Mouse (Mus musculus): Measurements from ENCODE around the gene Dynll2. TPM values are rescaled to one million over a fixed set of nuclear protein-coding genes. Genes with fewer than 3 reads are reported as not detected.

Gene Dynll2
- total and polyA plus RNA-seq, 2 experiments from 2014 or later = 60.5 to 62.1 TPM

DNA sequence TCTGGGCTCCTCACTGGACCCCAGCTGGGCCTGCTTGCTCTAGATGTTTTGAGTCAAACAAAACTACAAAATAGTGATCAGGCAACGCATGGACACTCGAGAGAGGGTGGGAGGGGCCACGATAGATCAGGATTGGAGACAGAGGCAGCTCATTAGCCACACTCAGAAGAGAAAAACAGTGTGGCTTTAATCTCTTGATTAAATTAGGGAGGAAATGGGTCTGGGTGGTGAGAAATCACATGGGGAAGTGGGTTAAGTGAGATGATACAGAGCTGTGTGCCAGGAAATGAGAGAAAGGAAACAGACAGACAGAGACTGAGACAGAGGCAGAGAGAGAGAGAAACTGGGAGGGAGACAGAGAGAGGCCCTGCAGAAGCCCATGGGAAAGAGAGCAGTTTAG lies 22.0 kb downstream of the Dynll2 start:
- H3K4me3 ChIP-seq (ENCODE audit: low read length) = no peak overlapping the region
- H3K9ac ChIP-seq (replicated peaks; ENCODE audit: low read length) = no peak overlapping the region
- no peak for ATAC-seq
- no peak for TF ChIP-seq CTCF (IDR thresholded peaks at IDR 0.05; ENCODE audit: low read depth)
- no peaks in the 10 kb centered on the region for H3K36me3 ChIP-seq (ENCODE audit: insufficient read depth, low read length)
- WGBS = 55% methylated on average over 3 of the region's 3 CpGs
- H3K27ac ChIP-seq = no peak overlapping the region
- no peak for DNase-seq (ENCODE audit: low spot score)
- no peaks in the 10 kb centered on the region for H3K4me1 ChIP-seq (ENCODE audit: insufficient read depth, low read length)
- H3K9me3 ChIP-seq (ENCODE audit: low read length) = no peaks in the 10 kb centered on the region
- no peaks in the 10 kb centered on the region for H3K27me3 ChIP-seq (ENCODE audit: insufficient read depth, low read length)
- no peak overlapping the region for H3K4me2 ChIP-seq (ENCODE audit: low read depth, low read length)

DNA sequence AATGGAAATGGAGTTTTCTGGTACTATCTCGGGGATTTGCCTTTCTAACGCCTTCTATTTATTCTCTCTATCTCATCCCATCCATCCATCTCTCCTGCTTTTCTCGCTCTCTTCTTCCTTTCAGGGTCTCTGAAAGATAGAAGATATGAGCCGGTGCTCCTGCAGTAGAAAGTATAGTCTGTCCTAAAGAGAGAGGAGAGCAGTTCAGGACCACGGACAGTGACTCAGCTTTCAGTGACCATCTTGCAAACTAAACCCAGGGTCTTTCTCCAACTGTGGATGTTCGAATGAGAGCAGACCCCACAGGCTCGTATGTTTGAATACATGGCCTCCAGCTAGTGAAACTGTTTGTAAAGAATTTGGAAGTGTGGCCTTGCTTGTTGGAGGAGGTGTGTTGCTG lies 30.3 kb downstream of the Dynll2 start:
- Histone ChIP-seq H3K9me3 (ENCODE audit: low read length) (no peaks in the 10 kb centered on the region), H3K9ac (replicated peaks; ENCODE audit: low read length) (no peak overlapping the region), H3K36me3 (ENCODE audit: insufficient read depth, low read length) (no peaks in the 10 kb centered on the region), H3K4me3 (ENCODE audit: low read length) (no peak overlapping the region), H3K27ac (no peak overlapping the region), H3K27me3 (ENCODE audit: insufficient read depth, low read length) (no peaks in the 10 kb centered on the region), H3K4me2 (ENCODE audit: low read depth, low read length) (no peak overlapping the region), H3K4me1 (ENCODE audit: insufficient read depth, low read length) (no peaks in the 10 kb centered on the region)
- no peak for DNase-seq (ENCODE audit: low spot score)
- TF ChIP-seq CTCF (IDR thresholded peaks at IDR 0.05; ENCODE audit: low read depth) = no peak
- no peak for ATAC-seq
- 47% methylated on average over 7 of the region's 7 CpGs for WGBS

DNA sequence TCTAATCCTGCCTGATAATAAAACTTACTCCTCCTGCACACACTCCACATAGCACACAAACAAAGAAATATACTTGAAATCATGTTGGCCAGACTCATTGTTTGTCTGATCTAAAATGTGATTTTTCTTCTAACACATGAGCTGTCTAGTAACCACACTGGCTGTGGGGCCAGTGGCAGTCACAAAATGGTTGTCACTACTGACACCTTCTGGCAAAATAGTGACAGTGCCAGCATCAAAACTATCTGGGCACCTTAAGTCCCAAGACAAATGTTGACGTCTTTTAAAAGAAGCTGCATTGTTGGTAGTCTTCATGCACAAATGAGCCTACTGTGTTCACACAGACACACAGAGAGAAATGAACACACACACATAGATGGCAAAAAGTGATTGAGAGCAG lies 32.2 kb downstream of the Dynll2 start:
- H3K9me3 ChIP-seq (ENCODE audit: low read length) = no peaks in the 10 kb centered on the region
- H3K27ac ChIP-seq = no peak overlapping the region
- no peaks in the 10 kb centered on the region for H3K36me3 ChIP-seq (ENCODE audit: insufficient read depth, low read length)
- no peak overlapping the region for H3K9ac ChIP-seq (replicated peaks; ENCODE audit: low read length)
- H3K27me3 ChIP-seq (ENCODE audit: insufficient read depth, low read length) = no peaks in the 10 kb centered on the region
- H3K4me2 ChIP-seq (ENCODE audit: low read depth, low read length) = no peak overlapping the region
- H3K4me1 ChIP-seq (ENCODE audit: insufficient read depth, low read length) = no peaks in the 10 kb centered on the region
- peak; percentile 75 for TF ChIP-seq CTCF (IDR thresholded peaks at IDR 0.05; ENCODE audit: low read depth)
- H3K4me3 ChIP-seq (ENCODE audit: low read length) = no peak overlapping the region
- 0% methylated on average over 1 of the region's 1 CpGs for WGBS
- DNase-seq (ENCODE audit: low spot score) (peak; percentile 82), ATAC-seq (no peak)

DNA sequence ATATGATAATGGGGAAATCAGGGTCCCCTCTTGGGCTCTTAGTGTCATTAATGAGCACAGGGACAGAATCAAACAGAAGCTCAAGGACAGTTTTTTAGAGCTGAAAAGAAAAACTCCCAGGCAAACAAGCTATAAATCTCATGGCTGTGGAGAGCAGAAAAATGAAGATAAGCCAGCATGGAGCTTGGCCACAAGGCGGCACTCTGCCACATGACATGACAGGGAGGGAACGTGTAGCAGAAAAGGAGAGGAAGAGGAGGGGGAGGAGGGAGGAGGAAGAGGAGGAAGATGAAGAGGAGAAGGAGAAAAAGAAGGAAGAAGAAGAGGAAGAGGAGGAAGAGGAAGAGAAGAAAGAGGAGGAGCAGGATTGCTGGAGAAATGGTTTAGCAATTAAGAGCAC lies 37.3 kb downstream of the Dynll2 start:
- ATAC-seq = no peak
- WGBS = 0% methylated on average over 2 of the region's 2 CpGs

DNA sequence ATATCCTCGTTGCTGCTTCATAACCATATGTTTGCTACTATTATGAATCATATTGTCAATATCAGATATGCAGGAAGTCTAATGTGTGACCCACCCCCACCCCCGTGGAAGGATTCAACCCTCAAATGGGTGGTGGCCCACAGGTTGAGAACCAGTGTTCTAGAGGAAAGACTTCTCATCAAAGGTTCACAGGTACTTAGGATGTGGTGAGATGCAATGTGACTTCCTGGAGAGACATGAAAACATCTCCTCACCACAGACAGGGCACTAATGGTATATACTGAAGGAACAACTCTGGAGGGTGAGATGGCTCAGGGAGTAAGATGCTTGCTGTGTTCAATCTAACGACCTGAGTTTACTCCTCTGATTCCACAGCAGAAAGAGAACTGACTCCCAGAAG lies 51.9 kb downstream of the Dynll2 start:
- 78% methylated on average over 3 of the region's 3 CpGs for WGBS
- no peak for TF ChIP-seq CTCF (IDR thresholded peaks at IDR 0.05; ENCODE audit: low read depth)
- H3K36me3 ChIP-seq (ENCODE audit: insufficient read depth, low read length) = no peaks in the 10 kb centered on the region
- no peaks in the 10 kb centered on the region for H3K4me1 ChIP-seq (ENCODE audit: insufficient read depth, low read length)
- no peak overlapping the region for H3K4me3 ChIP-seq (ENCODE audit: low read length)
- H3K27me3 ChIP-seq (ENCODE audit: insufficient read depth, low read length) = no peaks in the 10 kb centered on the region
- ATAC-seq (no peak), DNase-seq (ENCODE audit: low spot score) (no peak)
- no peaks in the 10 kb centered on the region for H3K9me3 ChIP-seq (ENCODE audit: low read length)
- no peak overlapping the region for H3K4me2 ChIP-seq (ENCODE audit: low read depth, low read length)
- H3K9ac ChIP-seq (replicated peaks; ENCODE audit: low read length) = no peak overlapping the region
- H3K27ac ChIP-seq = no peak overlapping the region

More for the DNA sequence above, 37.3 kb downstream of the Dynll2 start:
- H3K9ac ChIP-seq (replicated peaks; ENCODE audit: low read length) = no peak overlapping the region
- H3K4me3 ChIP-seq (ENCODE audit: low read length) = no peak overlapping the region
- no peak overlapping the region for H3K27ac ChIP-seq
- DNase-seq (ENCODE audit: low spot score) = peak; percentile 47
- no peaks in the 10 kb centered on the region for H3K36me3 ChIP-seq (ENCODE audit: insufficient read depth, low read length)
- no peak overlapping the region for H3K4me2 ChIP-seq (ENCODE audit: low read depth, low read length)
- no peaks in the 10 kb centered on the region for H3K9me3 ChIP-seq (ENCODE audit: low read length)
- no peaks in the 10 kb centered on the region for H3K4me1 ChIP-seq (ENCODE audit: insufficient read depth, low read length)
- no peaks in the 10 kb centered on the region for H3K27me3 ChIP-seq (ENCODE audit: insufficient read depth, low read length)
- TF ChIP-seq CTCF (IDR thresholded peaks at IDR 0.05; ENCODE audit: low read depth) = peak; percentile 73

DNA sequence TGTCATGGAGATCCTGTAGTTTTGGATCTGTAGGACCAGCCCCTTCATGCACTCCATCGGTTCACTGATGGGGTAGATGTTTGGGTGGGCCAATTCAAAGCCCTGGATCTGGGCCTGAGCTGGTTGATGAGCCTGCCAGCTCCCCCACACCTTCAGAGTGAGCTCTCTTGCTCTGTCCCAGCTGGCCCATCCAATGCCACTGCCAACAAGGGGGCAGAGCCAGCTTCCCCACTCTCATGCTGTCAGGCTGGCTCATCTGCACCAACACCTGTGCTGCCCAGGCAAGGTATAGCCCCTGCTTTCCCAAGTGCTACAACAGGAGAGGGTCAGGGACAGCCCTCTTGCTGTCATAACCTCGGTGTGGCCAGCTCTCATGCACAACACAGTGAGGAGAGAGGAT lies 53.6 kb downstream of the Dynll2 start:
- ATAC-seq = no peak
- WGBS = 68% methylated on average over 2 of the region's 2 CpGs
- H3K4me1 ChIP-seq (ENCODE audit: insufficient read depth, low read length) = no peaks in the 10 kb centered on the region

DNA sequence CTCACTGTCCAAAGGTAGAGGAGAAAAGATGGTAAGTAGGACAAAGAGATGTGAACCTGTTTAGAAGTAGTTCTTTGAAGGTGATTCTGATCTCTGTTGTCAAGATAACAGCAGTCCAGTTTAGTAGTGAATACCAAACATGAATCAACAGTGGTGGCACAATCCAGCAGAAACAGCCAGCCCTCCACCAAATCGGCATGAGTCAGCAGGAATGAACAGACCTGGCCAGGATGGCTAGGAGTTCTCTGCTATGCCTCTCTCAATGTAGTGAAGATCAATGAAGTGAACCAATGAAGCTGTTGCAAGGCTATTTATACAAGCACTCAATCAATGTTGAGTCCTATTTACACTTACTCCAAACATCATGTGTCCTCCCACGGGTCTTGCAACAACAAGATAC lies 57.0 kb downstream of the Dynll2 start:
- no peak for TF ChIP-seq CTCF (IDR thresholded peaks at IDR 0.05; ENCODE audit: low read depth)
- 91% methylated on average over 2 of the region's 2 CpGs for WGBS
- no peak overlapping the region for H3K9ac ChIP-seq (replicated peaks; ENCODE audit: low read length)
- H3K4me1 ChIP-seq (ENCODE audit: insufficient read depth, low read length) = no peaks in the 10 kb centered on the region
- no peak overlapping the region for H3K4me2 ChIP-seq (ENCODE audit: low read depth, low read length)
- no peak for ATAC-seq
- no peak overlapping the region for H3K4me3 ChIP-seq (ENCODE audit: low read length)
- no peaks in the 10 kb centered on the region for H3K27me3 ChIP-seq (ENCODE audit: insufficient read depth, low read length)
- H3K9me3 ChIP-seq (ENCODE audit: low read length) = no peaks in the 10 kb centered on the region
- no peaks in the 10 kb centered on the region for H3K36me3 ChIP-seq (ENCODE audit: insufficient read depth, low read length)
- no peak for DNase-seq (ENCODE audit: low spot score)
- no peak overlapping the region for H3K27ac ChIP-seq

More for the DNA sequence above, 53.6 kb downstream of the Dynll2 start:
- DNase-seq (ENCODE audit: low spot score) = no peak
- no peak overlapping the region for H3K9ac ChIP-seq (replicated peaks; ENCODE audit: low read length)
- no peaks in the 10 kb centered on the region for H3K36me3 ChIP-seq (ENCODE audit: insufficient read depth, low read length)
- no peak overlapping the region for H3K27ac ChIP-seq
- no peak overlapping the region for H3K4me2 ChIP-seq (ENCODE audit: low read depth, low read length)
- H3K4me3 ChIP-seq (ENCODE audit: low read length) = no peak overlapping the region
- no peaks in the 10 kb centered on the region for H3K9me3 ChIP-seq (ENCODE audit: low read length)
- TF ChIP-seq CTCF (IDR thresholded peaks at IDR 0.05; ENCODE audit: low read depth) = no peak
- no peaks in the 10 kb centered on the region for H3K27me3 ChIP-seq (ENCODE audit: insufficient read depth, low read length)

Other genes starting within 250 kb of the Dynll2 start
- 60.7 and 63.5 TPM in 2 replicates for gene Supt4a, start 250.0 kb downstream of the Dynll2 start, total RNA-seq (2014; rRNA removed)
- 125 and 135 TPM in 2 replicates for gene Supt4a, start 250.0 kb downstream of the Dynll2 start, polyA plus RNA-seq (2015; fragmentation: Nextera tagmentation; extraction: Ambion mirVana)
- 103 and 137 TPM in 2 replicates for gene Tspoap1, start 227.0 kb downstream of the Dynll2 start, total RNA-seq (2014; rRNA removed)
- 33.2 and 35.6 TPM in 2 replicates for gene Tspoap1, start 227.0 kb downstream of the Dynll2 start, polyA plus RNA-seq (2015; fragmentation: Nextera tagmentation; extraction: Ambion mirVana)
- gene Mpo, start 194.0 kb downstream of the Dynll2 start, total RNA-seq (2014; rRNA removed) = 0.37 TPM in 1 of 2 replicates, not detected in the other
- gene Mpo, start 194.0 kb downstream of the Dynll2 start, polyA plus RNA-seq (2015; fragmentation: Nextera tagmentation; extraction: Ambion mirVana) = 0.10 and 0.55 TPM in 2 replicates
- gene Lpo, start 159.2 kb downstream of the Dynll2 start, total RNA-seq (2014; rRNA removed) = 3.4 and 4.9 TPM in 2 replicates
- gene Lpo, start 159.2 kb downstream of the Dynll2 start, polyA plus RNA-seq (2015; fragmentation: Nextera tagmentation; extraction: Ambion mirVana) = 3.3 and 4.3 TPM in 2 replicates
- gene Mks1, start 134.3 kb downstream of the Dynll2 start, total RNA-seq (2014; rRNA removed) = 10.2 and 17.4 TPM in 2 replicates
- gene Mks1, start 134.3 kb downstream of the Dynll2 start, polyA plus RNA-seq (2015; fragmentation: Nextera tagmentation; extraction: Ambion mirVana) = 8.0 and 8.4 TPM in 2 replicates
- 0.68 and 0.89 TPM in 2 replicates for gene Epx, start 112.0 kb downstream of the Dynll2 start, total RNA-seq (2014; rRNA removed)
- gene Epx, start 112.0 kb downstream of the Dynll2 start, polyA plus RNA-seq (2015; fragmentation: Nextera tagmentation; extraction: Ambion mirVana) = 1.6 and 2.2 TPM in 2 replicates
- not detected in 2 replicates for gene Olfr462, start 95.3 kb downstream of the Dynll2 start, total RNA-seq (2014; rRNA removed)
- gene Olfr462, start 95.3 kb downstream of the Dynll2 start, polyA plus RNA-seq (2015; fragmentation: Nextera tagmentation; extraction: Ambion mirVana) = not detected in 2 replicates
- gene Olfr463, start 90.1 kb downstream of the Dynll2 start, total RNA-seq (2014; rRNA removed) = not detected in 2 replicates
- not detected in 2 replicates for gene Olfr463, start 90.1 kb downstream of the Dynll2 start, polyA plus RNA-seq (2015; fragmentation: Nextera tagmentation; extraction: Ambion mirVana)
- gene Olfr464, start 66.6 kb downstream of the Dynll2 start, total RNA-seq (2014; rRNA removed) = 0.29 and 0.37 TPM in 2 replicates
- 0.16 TPM in 1 of 2 replicates, not detected in the other for gene Olfr464, start 66.6 kb downstream of the Dynll2 start, polyA plus RNA-seq (2015; fragmentation: Nextera tagmentation; extraction: Ambion mirVana)
- 277 and 332 TPM in 2 replicates for gene Srsf1, start 59.8 kb upstream of the Dynll2 start, total RNA-seq (2014; rRNA removed)
- gene Srsf1, start 59.8 kb upstream of the Dynll2 start, polyA plus RNA-seq (2015; fragmentation: Nextera tagmentation; extraction: Ambion mirVana) = 124 and 130 TPM in 2 replicates
- 32.7 and 33.5 TPM in 2 replicates for gene Vezf1, start 80.7 kb upstream of the Dynll2 start, total RNA-seq (2014; rRNA removed)
- gene Vezf1, start 80.7 kb upstream of the Dynll2 start, polyA plus RNA-seq (2015; fragmentation: Nextera tagmentation; extraction: Ambion mirVana) = 29.2 and 31.9 TPM in 2 replicates
- gene Cuedc1, start 110.5 kb upstream of the Dynll2 start, total RNA-seq (2014; rRNA removed) = 33.6 and 44.6 TPM in 2 replicates
- gene Cuedc1, start 110.5 kb upstream of the Dynll2 start, polyA plus RNA-seq (2015; fragmentation: Nextera tagmentation; extraction: Ambion mirVana) = 35.8 and 40.9 TPM in 2 replicates
- gene Mrps23, start 216.9 kb upstream of the Dynll2 start, total RNA-seq (2014; rRNA removed) = 29.0 and 48.7 TPM in 2 replicates
- gene Mrps23, start 216.9 kb upstream of the Dynll2 start, polyA plus RNA-seq (2015; fragmentation: Nextera tagmentation; extraction: Ambion mirVana) = 66.4 and 67.1 TPM in 2 replicates